Mouse (Mus musculus) cerebellum, postnatal 14 days (tissue): Measurements from ENCODE around the gene Ppp1r27.
"Not testable (repeated sequence)": the region's sequence is repeated elsewhere in the genome, so short reads cannot be mapped to it uniquely, and the experiment has no call there.

Experiments
- DNase-seq, 2 experiments: peaks; one replicate each; pipeline ENCODE4 v3.0.0; 2021; ENCODE audit warnings: mixed read lengths in 2 of 2

Gene Ppp1r27

GRCm38 (mm10) chr11:120550810-120551440 is at the start of gene Ppp1r27:
Gene Ppp1r27, minus strand, starts transcription at chr11:120551132.
- DNase-seq: no peak

- DNase-seq: no peak
These were observed 49.8 kb upstream of the Ppp1r27 start for GRCm38 (mm10) chr11:120600716-120601115.

- DNase-seq: no peak
These were observed 48.1 kb upstream of the Ppp1r27 start for GRCm38 (mm10) chr11:120598990-120599549.

GRCm38 (mm10) chr11:120598283-120598989 is 47.5 kb upstream of the Ppp1r27 start, which contains the start of the genes Alyref and Anapc11:
Gene Alyref, minus strand, starts transcription at chr11:120598365.
Gene Anapc11, plus strand, starts transcription at chr11:120598421.
- DNase-seq: peak; percentile 93 to 96

- peak; percentile 14 to 37 for DNase-seq
These were observed 46.6 kb upstream of the Ppp1r27 start for GRCm38 (mm10) chr11:120597240-120598235.

- no peak for DNase-seq
These were observed 37.6 kb upstream of the Ppp1r27 start for GRCm38 (mm10) chr11:120588531-120588930.

GRCm38 (mm10) chr11:120583937-120584336 is 33.0 kb upstream of the Ppp1r27 start:
- no peak for DNase-seq

- not testable (repeated sequence) for DNase-seq
These were observed 32.0 kb upstream of the Ppp1r27 start for GRCm38 (mm10) chr11:120582982-120583293.

GRCm38 (mm10) chr11:120582268-120582981 is 31.5 kb upstream of the Ppp1r27 start:
- DNase-seq: peak; percentile 55 to 70

- DNase-seq: peak; percentile 93 to 95
These were observed 30.7 kb upstream of the Ppp1r27 start, which contains the start of gene Arhgdia for GRCm38 (mm10) chr11:120581490-120582267. Gene Arhgdia, minus strand, starts transcription at chr11:120581624.

- DNase-seq: peak; percentile 55
These were observed 30.0 kb upstream of the Ppp1r27 start for GRCm38 (mm10) chr11:120580871-120581331.

- peak; percentile 39 to 41 for DNase-seq
These were observed 29.3 kb upstream of the Ppp1r27 start for GRCm38 (mm10) chr11:120580190-120580589.

- peak; percentile 89 to 93 for DNase-seq
These were observed 28.6 kb upstream of the Ppp1r27 start for GRCm38 (mm10) chr11:120579316-120580107.

- DNase-seq: peak; percentile 22 to 42
These were observed 27.8 kb upstream of the Ppp1r27 start for GRCm38 (mm10) chr11:120578694-120579243.

- peak; percentile 25 to 26 for DNase-seq
These were observed 27.2 kb upstream of the Ppp1r27 start for GRCm38 (mm10) chr11:120578024-120578693.

- DNase-seq: peak; percentile 42 to 63
These were observed 26.5 kb upstream of the Ppp1r27 start for GRCm38 (mm10) chr11:120577211-120578023.

GRCm38 (mm10) chr11:120576365-120576981 is 25.5 kb upstream of the Ppp1r27 start:
- no peak for DNase-seq

GRCm38 (mm10) chr11:120575940-120576339 is 25.0 kb upstream of the Ppp1r27 start:
- no peak for DNase-seq
